Mouse (Mus musculus): ENCODE measurements around the gene Slc25a48. TPM values are rescaled to one million over a fixed set of nuclear protein-coding genes. Genes with fewer than 3 reads are reported as not detected.

Gene Slc25a48
- 0.57 TPM in 1 of 2 replicates, not detected in the other for total RNA-seq (2014; rRNA removed; ENCODE audit: low replicate concordance)
- polyA plus RNA-seq (2015; fragmentation: Nextera tagmentation; extraction: Ambion mirVana): not detected in 2 replicates

GRCm38 (mm10) chr13:56438211-56439075 lies at the start of gene Slc25a48:
Gene Slc25a48, plus strand, starts transcription at chr13:56438355.
- peak; percentile 45; the same call in 1 of the 2 replicates for ATAC-seq (ENCODE audit: insufficient read depth, low read depth)
- H3K9ac ChIP-seq (replicated peaks; ENCODE audit: low read depth, low read length): no peak within 1 kb of the TSS
- peaks cover 58% of the 10 kb centered on the region for H3K27me3 ChIP-seq (ENCODE audit: control insufficient read depth, insufficient read depth, low read length)

GRCm38 (mm10) chr13:56397572-56397971 lies 40.6 kb upstream of the Slc25a48 start:
- no peak overlapping the region for H3K4me2 ChIP-seq (ENCODE audit: low read depth, low read length)
- H3K9ac ChIP-seq (replicated peaks; ENCODE audit: low read depth, low read length): no peak overlapping the region
- ATAC-seq (ENCODE audit: insufficient read depth, low read depth): peak; percentile 36; the same call in 1 of the 2 replicates
- TF ChIP-seq EP300 (IDR thresholded peaks at IDR 0.05; ENCODE audit: low read depth): no peak
- TF ChIP-seq CTCF (IDR thresholded peaks at IDR 0.05; ENCODE audit: low read depth): no peak
- no peak overlapping the region for H3K4me3 ChIP-seq (ENCODE audit: low read depth, low read length)
- 0 out of 2 replicates have a peak, but pooled peaks cover 3% of the 10 kb centered on the region for H3K4me1 ChIP-seq (ENCODE audit: control insufficient read depth, insufficient read depth)
- H3K9me3 ChIP-seq (replicated peaks; ENCODE audit: control insufficient read depth, low read length): no peaks in the 10 kb centered on the region
- DNase-seq (ENCODE audit: low spot score): no peak
- H3K27ac ChIP-seq (ENCODE audit: low read depth): no peak overlapping the region
- 36% methylated on average over 5 of the region's 5 CpGs for WGBS
- H3K36me3 ChIP-seq (replicated peaks; ENCODE audit: control insufficient read depth, insufficient read depth, low read length): no peaks in the 10 kb centered on the region
- no peaks in the 10 kb centered on the region for H3K27me3 ChIP-seq (ENCODE audit: control insufficient read depth, insufficient read depth, low read length)

More at GRCm38 (mm10) chr13:56438211-56439075, at the start of gene Slc25a48:
- H3K4me3 ChIP-seq (ENCODE audit: low read depth, low read length): peak within 1 kb of the TSS; percentile 29
- H3K4me1 ChIP-seq (ENCODE audit: control insufficient read depth, insufficient read depth): no peaks in the 10 kb centered on the region
- peak within 1 kb of the TSS; percentile 49 for H3K4me2 ChIP-seq (ENCODE audit: low read depth, low read length)
- WGBS: 4% methylated on average over 51 of the region's 51 CpGs
- H3K27ac ChIP-seq (ENCODE audit: low read depth): no peak within 1 kb of the TSS
- TF ChIP-seq CTCF (IDR thresholded peaks at IDR 0.05; ENCODE audit: low read depth) (no peak), EP300 (IDR thresholded peaks at IDR 0.05; ENCODE audit: low read depth) (no peak)
- H3K9me3 ChIP-seq (replicated peaks; ENCODE audit: control insufficient read depth, low read length): peaks cover 4% of the 10 kb centered on the region; the same call in 1 of the 2 replicates
- no peaks in the 10 kb centered on the region for H3K36me3 ChIP-seq (replicated peaks; ENCODE audit: control insufficient read depth, insufficient read depth, low read length)
- DNase-seq (ENCODE audit: low spot score): no peak

GRCm38 (mm10) chr13:56401186-56401585 lies 37.0 kb upstream of the Slc25a48 start:
- Histone ChIP-seq H3K36me3 (replicated peaks; ENCODE audit: control insufficient read depth, insufficient read depth, low read length) (no peaks in the 10 kb centered on the region), H3K27me3 (ENCODE audit: control insufficient read depth, insufficient read depth, low read length) (no peaks in the 10 kb centered on the region), H3K4me2 (ENCODE audit: low read depth, low read length) (no peak overlapping the region), H3K9ac (replicated peaks; ENCODE audit: low read depth, low read length) (no peak overlapping the region), H3K27ac (ENCODE audit: low read depth) (no peak overlapping the region), H3K4me3 (ENCODE audit: low read depth, low read length) (no peak overlapping the region), H3K9me3 (replicated peaks; ENCODE audit: control insufficient read depth, low read length) (no peaks in the 10 kb centered on the region), H3K4me1 (ENCODE audit: control insufficient read depth, insufficient read depth) (0 out of 2 replicates have a peak, but pooled peaks cover 3% of the 10 kb centered on the region)
- TF ChIP-seq CTCF (IDR thresholded peaks at IDR 0.05; ENCODE audit: low read depth) (no peak), EP300 (IDR thresholded peaks at IDR 0.05; ENCODE audit: low read depth) (no peak)
- WGBS: 70% methylated on average over 4 of the region's 4 CpGs
- no peak for DNase-seq (ENCODE audit: low spot score)
- no peak for ATAC-seq (ENCODE audit: insufficient read depth, low read depth)

GRCm38 (mm10) chr13:56403381-56404086 lies 34.6 kb upstream of the Slc25a48 start:
- ATAC-seq (ENCODE audit: insufficient read depth, low read depth): no peak

GRCm38 (mm10) chr13:56404511-56405140 lies 33.5 kb upstream of the Slc25a48 start:
- Histone ChIP-seq H3K27ac (ENCODE audit: low read depth) (no peak overlapping the region), H3K9me3 (replicated peaks; ENCODE audit: control insufficient read depth, low read length) (no peaks in the 10 kb centered on the region), H3K4me2 (ENCODE audit: low read depth, low read length) (no peak overlapping the region), H3K36me3 (replicated peaks; ENCODE audit: control insufficient read depth, insufficient read depth, low read length) (no peaks in the 10 kb centered on the region), H3K27me3 (ENCODE audit: control insufficient read depth, insufficient read depth, low read length) (no peaks in the 10 kb centered on the region), H3K4me3 (ENCODE audit: low read depth, low read length) (no peak overlapping the region), H3K4me1 (ENCODE audit: control insufficient read depth, insufficient read depth) (no peaks in the 10 kb centered on the region), H3K9ac (replicated peaks; ENCODE audit: low read depth, low read length) (no peak overlapping the region)
- ATAC-seq (ENCODE audit: insufficient read depth, low read depth) (no peak), DNase-seq (ENCODE audit: low spot score) (no peak)
- WGBS: 52% methylated on average over 6 of the region's 6 CpGs
- no peak for TF ChIP-seq CTCF (IDR thresholded peaks at IDR 0.05; ENCODE audit: low read depth)

More at GRCm38 (mm10) chr13:56403381-56404086, 34.6 kb upstream of the Slc25a48 start:
- H3K9ac ChIP-seq (replicated peaks; ENCODE audit: low read depth, low read length): no peak overlapping the region
- no peaks in the 10 kb centered on the region for H3K4me1 ChIP-seq (ENCODE audit: control insufficient read depth, insufficient read depth)
- no peak for DNase-seq (ENCODE audit: low spot score)
- no peaks in the 10 kb centered on the region for H3K9me3 ChIP-seq (replicated peaks; ENCODE audit: control insufficient read depth, low read length)
- no peak overlapping the region for H3K4me3 ChIP-seq (ENCODE audit: low read depth, low read length)
- WGBS: 78% methylated on average over 8 of the region's 8 CpGs
- no peaks in the 10 kb centered on the region for H3K27me3 ChIP-seq (ENCODE audit: control insufficient read depth, insufficient read depth, low read length)
- H3K4me2 ChIP-seq (ENCODE audit: low read depth, low read length): no peak overlapping the region
- no peak for TF ChIP-seq CTCF (IDR thresholded peaks at IDR 0.05; ENCODE audit: low read depth)
- no peak for TF ChIP-seq EP300 (IDR thresholded peaks at IDR 0.05; ENCODE audit: low read depth)
- no peaks in the 10 kb centered on the region for H3K36me3 ChIP-seq (replicated peaks; ENCODE audit: control insufficient read depth, insufficient read depth, low read length)
- no peak overlapping the region for H3K27ac ChIP-seq (ENCODE audit: low read depth)
